Mouse (Mus musculus) CH12.LX (cell line): ENCODE data around the gene Pigf.
A peak's percentile ranks its signal among the peaks of the same experiment; 100 is the strongest.

Experiments
- GABPA ChIP-seq: IDR thresholded peaks from 2 replicates; pipeline ENCODE4 v1.6.1; 2012; ENCODE audit warnings: low read depth, low read length, improper control_type of control experiment, inconsistent platforms; ENCODE audit not compliant: insufficient replicate concordance
- KAT2A ChIP-seq: IDR thresholded peaks from 2 replicates; pipeline ENCODE4 v1.6.1; 2012; ENCODE audit warnings: low read length, improper control_type of control experiment, inconsistent platforms; ENCODE audit not compliant: insufficient replicate concordance
- POLR2A ChIP-seq: IDR thresholded peaks from 2 replicates; pipeline ENCODE4 v1.6.1; 2011; ENCODE audit warnings: low read depth, mild to moderate bottlenecking, improper control_type of control experiment, low read length
- ZNF384 ChIP-seq: IDR thresholded peaks from 2 replicates; pipeline ENCODE4 v1.6.1; 2012; ENCODE audit warnings: low read depth, low read length, improper control_type of control experiment, inconsistent platforms

GRCm38 (mm10) chr17:86961301-86961841 is 63.8 kb downstream of the Pigf start:
- TF ChIP-seq GABPA = no peak
- TF ChIP-seq KAT2A = no peak
- TF ChIP-seq POLR2A = no peak
- peak; percentile 41; the same call in 1 of the 2 replicates for TF ChIP-seq ZNF384
